Mouse (Mus musculus): ENCODE measurements around the gene Tshz3. TPM values are rescaled to one million over a fixed set of nuclear protein-coding genes. Genes with fewer than 3 reads are reported as not detected.

The Tshz3 gene
- total RNA-seq (2021): 1 to 10 TPM; 8.0 to 9.0 TPM
- long read RNA-seq, experiment 1: 0 reads
- long read RNA-seq, experiment 2: 0 reads

- DNase-seq (ENCODE audit: low spot score in 2 of 2): peak in 1 of 2 experiments; percentile 30
Observed at GRCm38 (mm10) chr7:36697856-36698588, at the start of gene Tshz3. Gene Tshz3 (plus strand): TSS chr7:36698118.

GRCm38 (mm10) chr7:36655931-36656330 is 42.0 kb upstream of the Tshz3 start:
- no peak for DNase-seq (ENCODE audit: low spot score in 2 of 2)

- no peak for DNase-seq (ENCODE audit: low spot score in 2 of 2)
Observed at GRCm38 (mm10) chr7:36656401-36656800, 41.5 kb upstream of the Tshz3 start.

GRCm38 (mm10) chr7:36658331-36658730 is 39.6 kb upstream of the Tshz3 start:
- no peak for DNase-seq (ENCODE audit: low spot score in 2 of 2)

GRCm38 (mm10) chr7:36659265-36659664 is 38.7 kb upstream of the Tshz3 start:
- DNase-seq (ENCODE audit: low spot score in 2 of 2): no peak

GRCm38 (mm10) chr7:36660654-36661053 is 37.3 kb upstream of the Tshz3 start:
- DNase-seq (ENCODE audit: low spot score in 2 of 2): no peak

GRCm38 (mm10) chr7:36663431-36663830 is 34.5 kb upstream of the Tshz3 start:
- no peak for DNase-seq (ENCODE audit: low spot score in 2 of 2)

- DNase-seq (ENCODE audit: low spot score in 2 of 2): no peak
Observed at GRCm38 (mm10) chr7:36667767-36668166, 30.2 kb upstream of the Tshz3 start.

- no peak for DNase-seq (ENCODE audit: low spot score in 2 of 2)
Observed at GRCm38 (mm10) chr7:36678031-36678430, 19.9 kb upstream of the Tshz3 start.

GRCm38 (mm10) chr7:36678510-36678909 is 19.4 kb upstream of the Tshz3 start:
- DNase-seq (ENCODE audit: low spot score in 2 of 2): no peak

GRCm38 (mm10) chr7:36679031-36679618 is 18.8 kb upstream of the Tshz3 start:
- DNase-seq (ENCODE audit: low spot score in 2 of 2): no peak

GRCm38 (mm10) chr7:36679866-36680458 is 18.0 kb upstream of the Tshz3 start:
- DNase-seq (ENCODE audit: low spot score in 2 of 2): no peak

GRCm38 (mm10) chr7:36687508-36687907 is 10.4 kb upstream of the Tshz3 start:
- DNase-seq (ENCODE audit: low spot score in 2 of 2): no peak

GRCm38 (mm10) chr7:36689049-36689793 is 8.7 kb upstream of the Tshz3 start:
- DNase-seq (ENCODE audit: low spot score in 2 of 2): no peak

GRCm38 (mm10) chr7:36690551-36690950 is 7.4 kb upstream of the Tshz3 start:
- DNase-seq (ENCODE audit: low spot score in 2 of 2): peak in 1 of 2 experiments; percentile 15

GRCm38 (mm10) chr7:36691617-36692016 is 6.3 kb upstream of the Tshz3 start:
- DNase-seq (ENCODE audit: low spot score in 2 of 2): no peak

- no peak for DNase-seq (ENCODE audit: low spot score in 2 of 2)
Observed at GRCm38 (mm10) chr7:36692381-36692780, 5.5 kb upstream of the Tshz3 start.

GRCm38 (mm10) chr7:36693081-36693480 is 4.8 kb upstream of the Tshz3 start:
- DNase-seq (ENCODE audit: low spot score in 2 of 2): no peak

GRCm38 (mm10) chr7:36694642-36695191 is 3.2 kb upstream of the Tshz3 start:
- no peak for DNase-seq (ENCODE audit: low spot score in 2 of 2)

GRCm38 (mm10) chr7:36695276-36695675 is 2.6 kb upstream of the Tshz3 start:
- no peak for DNase-seq (ENCODE audit: low spot score in 2 of 2)

GRCm38 (mm10) chr7:36695791-36696241 is 2.1 kb upstream of the Tshz3 start:
- DNase-seq (ENCODE audit: low spot score in 2 of 2): no peak
